Mouse (Mus musculus) lung, postnatal 4 days (tissue): ENCODE results near the gene Slc39a2.
"Not testable (repeated sequence)": the region's sequence is repeated elsewhere in the genome, so short reads cannot be mapped to it uniquely, and the experiment has no call there.

Source experiments
- DNase-seq, 2 experiments: peaks; one replicate each; pipeline ENCODE4 v3.0.0; 2021

Gene Slc39a2

GRCm38 (mm10) chr14:51892191-51892939 is at the start of gene Slc39a2:
TSS of gene Slc39a2 (plus strand) at chr14:51892889.
- DNase-seq = no peak

GRCm38 (mm10) chr14:51843882-51844281 is 48.8 kb upstream of the Slc39a2 start:
- no peak for DNase-seq

- no peak for DNase-seq
These were observed 46.1 kb upstream of the Slc39a2 start for GRCm38 (mm10) chr14:51846566-51846965.

GRCm38 (mm10) chr14:51851006-51851405 is 41.7 kb upstream of the Slc39a2 start:
- not testable (repeated sequence) for DNase-seq

GRCm38 (mm10) chr14:51853399-51853798 is 39.3 kb upstream of the Slc39a2 start, which contains the start of gene Ear6:
TSS of gene Ear6 (plus strand) at chr14:51853699.
- DNase-seq = no peak

- not testable (repeated sequence) for DNase-seq
These were observed 37.4 kb upstream of the Slc39a2 start for GRCm38 (mm10) chr14:51855280-51855679.

- DNase-seq = not testable (repeated sequence)
These were observed 29.1 kb upstream of the Slc39a2 start for GRCm38 (mm10) chr14:51863603-51864002.

- DNase-seq = no peak
These were observed 21.9 kb upstream of the Slc39a2 start for GRCm38 (mm10) chr14:51870756-51871155.

- DNase-seq = no peak
These were observed 20.9 kb upstream of the Slc39a2 start for GRCm38 (mm10) chr14:51871741-51872140.

- no peak for DNase-seq
These were observed 15.2 kb upstream of the Slc39a2 start for GRCm38 (mm10) chr14:51877517-51877916.

- DNase-seq = peak; percentile 77 to 89
These were observed 9.1 kb upstream of the Slc39a2 start for GRCm38 (mm10) chr14:51883527-51884030.

GRCm38 (mm10) chr14:51884031-51884544 is 8.6 kb upstream of the Slc39a2 start:
- DNase-seq = no peak

GRCm38 (mm10) chr14:51884598-51885331 is 7.9 kb upstream of the Slc39a2 start, which contains the start of gene Mettl17:
TSS of gene Mettl17 (plus strand) at chr14:51884842.
- peak; percentile 97 for DNase-seq

GRCm38 (mm10) chr14:51886051-51886450 is 6.6 kb upstream of the Slc39a2 start:
- no peak for DNase-seq

GRCm38 (mm10) chr14:51889833-51890232 is 2.9 kb upstream of the Slc39a2 start:
- DNase-seq = no peak

GRCm38 (mm10) chr14:51893094-51893794 is 555 bp downstream of the Slc39a2 start:
- peak; percentile 59 to 80 for DNase-seq

- DNase-seq = no peak
These were observed 1.1 kb downstream of the Slc39a2 start for GRCm38 (mm10) chr14:51893809-51894208.

GRCm38 (mm10) chr14:51895071-51895470 is 2.4 kb downstream of the Slc39a2 start:
- no peak for DNase-seq

GRCm38 (mm10) chr14:51896019-51896418 is 3.3 kb downstream of the Slc39a2 start:
- DNase-seq = no peak

GRCm38 (mm10) chr14:51896539-51897170 is 4.0 kb downstream of the Slc39a2 start:
- no peak for DNase-seq

- DNase-seq = no peak
These were observed 6.7 kb downstream of the Slc39a2 start for GRCm38 (mm10) chr14:51899351-51899750.
